8 mouse cellular contexts compared by ENCODE assay signal in the genomic region with DNA sequence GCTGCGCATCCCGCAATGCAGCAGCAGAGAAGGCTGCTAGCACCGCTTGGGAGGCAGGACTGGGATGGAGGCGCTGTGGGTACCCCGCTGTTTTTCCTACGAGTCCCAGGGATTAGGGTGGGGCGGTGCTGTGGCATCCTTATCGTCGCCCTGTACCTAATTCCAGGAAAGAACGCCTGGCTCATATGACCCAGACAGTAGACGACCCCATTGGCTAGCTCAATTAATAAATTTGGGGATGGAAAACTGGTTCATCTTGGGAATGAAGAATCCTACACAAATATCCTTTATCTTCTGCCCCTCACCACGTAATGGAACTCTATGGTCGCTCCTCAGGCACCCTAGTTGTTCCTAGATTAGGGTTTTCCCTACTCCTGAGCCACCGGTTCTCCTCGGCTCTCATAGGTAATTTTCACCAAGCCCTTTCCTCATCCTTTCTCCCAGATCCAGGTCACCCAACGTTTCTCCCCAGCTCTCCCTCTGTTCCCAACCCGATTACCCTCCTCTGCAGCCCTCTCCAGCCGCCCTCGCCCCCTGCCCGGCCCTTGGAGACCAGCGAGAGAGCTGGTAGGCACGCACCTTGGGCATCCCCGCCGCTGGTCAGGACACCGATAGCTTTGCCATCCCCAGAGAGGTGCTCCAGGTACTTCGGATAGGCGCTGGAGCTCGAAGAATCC. TPM values are rescaled to one million over a fixed set of nuclear protein-coding genes. Genes with fewer than 3 reads are reported as not detected.
A peak's percentile ranks its signal among the peaks of the same experiment; 100 is the strongest.
DNase-seq lines count a peak whose midpoint lies in the region; ATAC-seq and TF ChIP-seq lines count a peak whose summit lies in the region.

No protein-coding gene starts in this region.

- peak overlapping the region; percentile 75 for H3K27ac ChIP-seq in heart, adult 2 months
- H3K27ac ChIP-seq in thymus, adult 2 months (ENCODE audit: control insufficient read depth, insufficient read depth, low read length) = peak overlapping the region; percentile 79
- H3K27ac ChIP-seq in forebrain, postnatal 0 days (ENCODE audit: low read depth, low read length) = peak overlapping the region; percentile 76
- peak overlapping the region; percentile 69 for H3K27ac ChIP-seq in macrophage

- peak overlapping the region; percentile 90 for H3K4me2 ChIP-seq in forebrain, postnatal 0 days (ENCODE audit: low read depth)

- H3K4me3 ChIP-seq in heart, adult 2 months = peak overlapping the region; percentile 68
- peak overlapping the region; percentile 57 for H3K4me3 ChIP-seq in thymus, adult 2 months (ENCODE audit: control insufficient read depth, insufficient read depth, low read length)
- H3K4me3 ChIP-seq in forebrain, postnatal 0 days (ENCODE audit: low read depth, low read length) = peak overlapping the region; percentile 65
- H3K4me3 ChIP-seq in macrophage (ENCODE audit: inconsistent target) = peak overlapping the region; percentile 91

- H3K9me3 ChIP-seq in forebrain, postnatal 0 days (ENCODE audit: low read length) = no peaks in the 10 kb centered on the region

- H3K36me3 ChIP-seq in heart, adult 2 months (ENCODE audit: control insufficient read depth, insufficient read depth, low read length) = no peaks in the 10 kb centered on the region
- H3K36me3 ChIP-seq in thymus, adult 2 months (ENCODE audit: control insufficient read depth, insufficient read depth, low read length) = no peaks in the 10 kb centered on the region
- H3K36me3 ChIP-seq in forebrain, postnatal 0 days (ENCODE audit: insufficient read depth) = no peaks in the 10 kb centered on the region
- no peaks in the 10 kb centered on the region for H3K36me3 ChIP-seq in macrophage (ENCODE audit: inconsistent target)

- no peaks in the 10 kb centered on the region; the same call in 1 of the 2 replicates for H3K79me2 ChIP-seq in heart, adult 2 months (replicated peaks; ENCODE audit: control insufficient read depth, insufficient read depth, low read length)
- peaks cover 53% of the 10 kb centered on the region for H3K79me2 ChIP-seq in macrophage (ENCODE audit: inconsistent target)

- H3K27me3 ChIP-seq in heart, adult 2 months (ENCODE audit: control insufficient read depth, insufficient read depth, low read length) = no peaks in the 10 kb centered on the region
- no peaks in the 10 kb centered on the region for H3K27me3 ChIP-seq in thymus, adult 2 months (ENCODE audit: control insufficient read depth, insufficient read depth, low read length)
- no peaks in the 10 kb centered on the region for H3K27me3 ChIP-seq in forebrain, postnatal 0 days (ENCODE audit: insufficient read depth, low read length)

- H3K4me1 ChIP-seq in heart, adult 2 months (ENCODE audit: control insufficient read depth, insufficient read depth, low read length) = no peaks in the 10 kb centered on the region; the same call in 1 of the 2 replicates
- no peaks in the 10 kb centered on the region; the same call in 1 of the 2 replicates for H3K4me1 ChIP-seq in thymus, adult 2 months (replicated peaks; ENCODE audit: control insufficient read depth, insufficient read depth, low read length)
- H3K4me1 ChIP-seq in forebrain, postnatal 0 days (ENCODE audit: insufficient read depth) = no peaks in the 10 kb centered on the region; the same call in 1 of the 2 replicates

- peak; percentile 25 for ATAC-seq in forebrain, postnatal 0 days
- ATAC-seq in activated CD4-positive, CD25-positive, alpha-beta regulatory T cell, adult 4 months = no peak

- intact Hi-C loops in heart, adult 2 months (cut with DNase I) = no loop called here
- intact Hi-C loops in heart, postnatal 36 days (cut with DNase I) = no loop called here

- TF ChIP-seq EP300 in heart, adult 2 months (IDR thresholded peaks at IDR 0.05; ENCODE audit: insufficient read depth, low read depth, low read length) = no peak

- DNase-seq in heart, adult 2 months = no peak
- no peak for DNase-seq in heart, postnatal 36 days
- DNase-seq in thymus, adult 2 months = peak; percentile 36
- no peak for DNase-seq in thymus, postnatal 14 days
- DNase-seq in forebrain, postnatal 0 days = no peak
- no peak for DNase-seq in kidney, postnatal 10 days

- TF ChIP-seq CTCF in heart, adult 2 months (IDR thresholded peaks at IDR 0.05) = no peak
- no peak for TF ChIP-seq CTCF in thymus, adult 2 months (IDR thresholded peaks at IDR 0.05; ENCODE audit: borderline replicate concordance, control insufficient read depth, extremely low read depth, insufficient read depth, low read length, poor library complexity)
- 0 out of 2 replicates have a peak, but pooled peaks have one; percentile 5 for TF ChIP-seq CTCF in forebrain, postnatal 0 days (IDR thresholded peaks at IDR 0.05; ENCODE audit: low read depth)

- under 1% methylated on average over 28 of the region's 28 CpGs for WGBS in heart, adult 2 months
- WGBS in thymus, adult 2 months = under 1% methylated on average over 28 of the region's 28 CpGs
- under 1% methylated on average over 28 of the region's 28 CpGs for WGBS in forebrain, postnatal 0 days
- 2% methylated on average over 27 of the region's 28 CpGs for WGBS in macrophage (ENCODE audit: missing documents)

- no peak for TF ChIP-seq POLR2A in heart, adult 2 months (IDR thresholded peaks at IDR 0.05; ENCODE audit: insufficient read depth, low read depth, low read length)
- TF ChIP-seq POLR2A in thymus, adult 2 months (IDR thresholded peaks at IDR 0.05; ENCODE audit: control insufficient read depth, extremely low read depth, insufficient read depth, low read length, poor library complexity) = no peak

- peak overlapping the region; percentile 75 for H3K9ac ChIP-seq in heart, adult 2 months (ENCODE audit: low read depth, low read length)
- peak overlapping the region; percentile 68 for H3K9ac ChIP-seq in forebrain, postnatal 0 days

RNA-seq across cellular contexts. Expression of a gene that starts 0.4 kb away (rescaled TPM):
- 10 to 100 TPM; 47.2 to 48.1 TPM for total RNA-seq in heart, adult 2 months (2021)
- polyA plus RNA-seq in heart, adult 2 months (2012; rRNA removed) = 66.6 and 67.4 TPM in 2 replicates
- total RNA-seq in heart, postnatal 36 days (2021) = 10 to 100 TPM; 49.0 to 65.7 TPM
- polyA plus RNA-seq in thymus, adult 2 months (2012; rRNA removed) = 82.0 and 93.2 TPM in 2 replicates
- 173 and 213 TPM in 2 replicates for total RNA-seq in forebrain, postnatal 0 days (2014; rRNA removed)
- 109 and 207 TPM in 2 replicates for polyA plus RNA-seq in forebrain, postnatal 0 days (2015; fragmentation: Nextera tagmentation; extraction: Ambion mirVana)
- total RNA-seq in macrophage (2018; cell fraction: chromatin; rRNA removed) = 100 to 1,000 TPM in 23 of 26 experiments, 10 to 100 TPM in 3; 81.2 to 742 (median 166) TPM
- total RNA-seq in macrophage (2018; cell fraction: cytosol; rRNA removed) = 10 to 100 TPM; 24.4 to 73.3 (median 37.5) TPM
- total RNA-seq in macrophage (2018; cell fraction: nucleus; rRNA removed) = 100 to 1,000 TPM in 11 of 26 experiments, 10 to 100 TPM in 15; 50.6 to 688 (median 88.0) TPM
- 27.2 to 54.0 TPM (median 36.3 TPM) in 3 replicates for polyA plus RNA-seq in macrophage (2018)
- polyA plus RNA-seq in activated CD4-positive, CD25-positive, alpha-beta regulatory T cell, adult 4 months (2017; shearing (Covaris generic)) = 100 to 1,000 TPM; 111 to 120 TPM
